Mouse (Mus musculus): Measurements from ENCODE around the gene Idh2. TPM values are rescaled to one million over a fixed set of nuclear protein-coding genes. Genes with fewer than 3 reads are reported as not detected.

The Idh2 gene
- polyA plus RNA-seq, 1 experiment = 92.7 TPM

DNA sequence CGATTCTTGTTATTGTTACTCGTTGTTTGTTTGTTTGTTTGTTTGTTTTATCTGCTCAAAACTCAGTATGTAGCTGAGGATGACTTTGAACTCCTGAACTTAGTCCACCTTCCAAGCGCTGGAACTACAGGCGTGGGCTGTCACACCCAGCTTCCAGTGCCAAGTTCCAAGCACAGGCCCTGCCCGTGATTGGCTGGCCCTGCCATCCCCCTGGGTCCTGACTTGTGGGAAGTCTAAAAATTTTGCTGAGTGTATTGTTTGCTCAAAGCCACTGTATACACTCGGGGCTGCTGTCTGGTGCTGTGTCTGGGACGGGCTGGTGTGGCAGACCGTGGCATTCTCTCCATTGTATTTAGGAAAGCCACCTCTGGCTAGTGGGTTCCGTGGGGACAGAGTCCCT is 37.4 kb downstream of the Idh2 start:
- H3K4me3 ChIP-seq (ENCODE audit: insufficient read depth, low read length) = no peak overlapping the region
- H3K4me1 ChIP-seq (ENCODE audit: control insufficient read depth, insufficient read depth, low read length) = peaks cover 6% of the 10 kb centered on the region; the same call in 1 of the 2 replicates
- TF ChIP-seq POLR2A (IDR thresholded peaks at IDR 0.05; ENCODE audit: extremely low read depth, insufficient read depth, low read length) = no peak
- no peak for TF ChIP-seq CTCF (IDR thresholded peaks at IDR 0.05; ENCODE audit: extremely low read depth, insufficient read depth, low read length)
- H3K27ac ChIP-seq (ENCODE audit: insufficient read depth, low read length) = no peak overlapping the region

DNA sequence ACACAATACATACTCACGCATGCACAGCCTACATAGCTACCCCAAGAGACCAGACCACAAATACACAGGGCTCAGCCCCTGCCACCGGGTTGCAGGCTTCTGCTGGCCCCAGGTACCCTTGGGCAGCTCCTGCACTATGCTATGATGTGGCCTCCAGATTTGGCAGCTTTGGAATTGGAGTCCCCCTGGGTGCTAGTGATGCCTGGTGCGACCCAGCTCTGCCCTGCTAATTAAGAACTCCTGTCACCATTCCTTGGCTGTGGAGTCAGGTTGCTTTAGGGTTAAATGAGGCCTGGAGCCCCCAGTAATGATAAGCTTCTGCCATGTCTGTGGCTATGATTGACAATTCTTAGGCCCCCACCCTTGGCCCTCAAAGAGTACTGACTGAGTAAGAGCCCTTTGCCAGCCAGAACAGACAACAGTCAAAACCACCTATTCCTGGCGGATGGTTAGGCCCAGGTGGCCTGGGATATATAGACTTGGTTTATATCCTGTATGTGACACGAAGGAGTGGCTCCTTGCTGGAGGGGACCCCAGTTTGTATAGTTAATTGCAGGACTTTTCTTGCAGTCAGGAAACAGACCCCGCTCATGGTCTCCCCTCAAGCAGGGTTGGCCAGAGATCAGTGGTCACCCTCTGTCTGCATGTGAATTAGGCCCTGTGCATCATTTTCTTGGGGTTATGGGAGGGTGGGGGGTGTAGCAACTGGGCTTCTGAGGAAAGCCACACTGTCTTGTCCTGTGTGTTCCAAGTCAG is 38.1 kb downstream of the Idh2 start:
- Histone ChIP-seq H3K27ac (ENCODE audit: insufficient read depth, low read length) (no peak overlapping the region), H3K4me1 (ENCODE audit: control insufficient read depth, insufficient read depth, low read length) (peaks cover 6% of the 10 kb centered on the region; the same call in 1 of the 2 replicates), H3K4me3 (ENCODE audit: insufficient read depth, low read length) (no peak overlapping the region)
- TF ChIP-seq CTCF (IDR thresholded peaks at IDR 0.05; ENCODE audit: extremely low read depth, insufficient read depth, low read length) (no peak), POLR2A (IDR thresholded peaks at IDR 0.05; ENCODE audit: extremely low read depth, insufficient read depth, low read length) (no peak)

GRCm38 (mm10) chr7:80075946-80076583 is 39.1 kb downstream of the Idh2 start:
- Histone ChIP-seq H3K27ac (ENCODE audit: insufficient read depth, low read length) (no peak overlapping the region), H3K4me3 (ENCODE audit: insufficient read depth, low read length) (no peak overlapping the region), H3K4me1 (ENCODE audit: control insufficient read depth, insufficient read depth, low read length) (peaks cover 6% of the 10 kb centered on the region; the same call in 1 of the 2 replicates)
- TF ChIP-seq POLR2A (IDR thresholded peaks at IDR 0.05; ENCODE audit: extremely low read depth, insufficient read depth, low read length) (no peak), CTCF (IDR thresholded peaks at IDR 0.05; ENCODE audit: extremely low read depth, insufficient read depth, low read length) (no peak)

- Histone ChIP-seq H3K27ac (ENCODE audit: insufficient read depth, low read length) (no peak overlapping the region), H3K4me3 (ENCODE audit: insufficient read depth, low read length) (no peak overlapping the region), H3K4me1 (ENCODE audit: control insufficient read depth, insufficient read depth, low read length) (peaks cover 8% of the 10 kb centered on the region; the same call in 1 of the 2 replicates)
- TF ChIP-seq CTCF (IDR thresholded peaks at IDR 0.05; ENCODE audit: extremely low read depth, insufficient read depth, low read length) (no peak), POLR2A (IDR thresholded peaks at IDR 0.05; ENCODE audit: extremely low read depth, insufficient read depth, low read length) (no peak)
These were observed 40.2 kb downstream of the Idh2 start for GRCm38 (mm10) chr7:80074921-80075441.

GRCm38 (mm10) chr7:80073506-80073905 is 41.7 kb downstream of the Idh2 start:
- H3K27ac ChIP-seq (ENCODE audit: insufficient read depth, low read length) = no peak overlapping the region
- no peak overlapping the region for H3K4me3 ChIP-seq (ENCODE audit: insufficient read depth, low read length)
- TF ChIP-seq CTCF (IDR thresholded peaks at IDR 0.05; ENCODE audit: extremely low read depth, insufficient read depth, low read length) = no peak
- no peak for TF ChIP-seq POLR2A (IDR thresholded peaks at IDR 0.05; ENCODE audit: extremely low read depth, insufficient read depth, low read length)
- H3K4me1 ChIP-seq (ENCODE audit: control insufficient read depth, insufficient read depth, low read length) = peaks cover 13% of the 10 kb centered on the region

DNA sequence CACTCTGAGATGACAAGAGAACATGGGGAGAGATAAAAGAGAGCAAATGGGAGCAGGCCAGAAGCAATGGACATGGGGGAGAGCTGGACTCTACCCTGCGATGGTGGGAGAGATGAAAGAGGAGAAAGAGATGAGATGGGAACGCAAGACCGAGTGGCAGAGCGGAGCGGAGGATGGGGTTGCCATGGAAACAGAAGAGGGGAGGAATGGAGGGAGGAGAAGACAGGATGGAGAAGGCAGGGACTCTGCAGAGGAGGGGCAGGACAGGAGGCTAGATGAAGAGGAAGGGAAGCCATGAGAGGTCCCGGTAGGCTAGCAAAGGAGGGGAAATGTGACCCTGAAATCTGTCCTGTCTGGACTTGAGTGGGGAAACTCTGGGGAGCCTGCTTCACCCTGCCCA is 42.9 kb downstream of the Idh2 start:
- Histone ChIP-seq H3K4me3 (ENCODE audit: insufficient read depth, low read length) (no peak overlapping the region), H3K27ac (ENCODE audit: insufficient read depth, low read length) (no peak overlapping the region), H3K4me1 (ENCODE audit: control insufficient read depth, insufficient read depth, low read length) (peaks cover 11% of the 10 kb centered on the region)
- peak; percentile 44; the same call in 1 of the 2 replicates for TF ChIP-seq POLR2A (IDR thresholded peaks at IDR 0.05; ENCODE audit: extremely low read depth, insufficient read depth, low read length)
- TF ChIP-seq CTCF (IDR thresholded peaks at IDR 0.05; ENCODE audit: extremely low read depth, insufficient read depth, low read length) = no peak

GRCm38 (mm10) chr7:80071209-80071608 is 44.0 kb downstream of the Idh2 start:
- Histone ChIP-seq H3K4me1 (ENCODE audit: control insufficient read depth, insufficient read depth, low read length) (peaks cover 11% of the 10 kb centered on the region), H3K27ac (ENCODE audit: insufficient read depth, low read length) (no peak overlapping the region), H3K4me3 (ENCODE audit: insufficient read depth, low read length) (no peak overlapping the region)
- TF ChIP-seq CTCF (IDR thresholded peaks at IDR 0.05; ENCODE audit: extremely low read depth, insufficient read depth, low read length) (no peak), POLR2A (IDR thresholded peaks at IDR 0.05; ENCODE audit: extremely low read depth, insufficient read depth, low read length) (no peak)

- Histone ChIP-seq H3K27ac (ENCODE audit: insufficient read depth, low read length) (0 out of 2 replicates have a peak overlapping the region, but pooled peaks have one; percentile 11), H3K4me1 (ENCODE audit: control insufficient read depth, insufficient read depth, low read length) (peaks cover 11% of the 10 kb centered on the region), H3K4me3 (ENCODE audit: insufficient read depth, low read length) (no peak overlapping the region)
- TF ChIP-seq CTCF (IDR thresholded peaks at IDR 0.05; ENCODE audit: extremely low read depth, insufficient read depth, low read length) = no peak
- TF ChIP-seq POLR2A (IDR thresholded peaks at IDR 0.05; ENCODE audit: extremely low read depth, insufficient read depth, low read length) = no peak
These were observed 45.4 kb downstream of the Idh2 start for GRCm38 (mm10) chr7:80069615-80070327.

DNA sequence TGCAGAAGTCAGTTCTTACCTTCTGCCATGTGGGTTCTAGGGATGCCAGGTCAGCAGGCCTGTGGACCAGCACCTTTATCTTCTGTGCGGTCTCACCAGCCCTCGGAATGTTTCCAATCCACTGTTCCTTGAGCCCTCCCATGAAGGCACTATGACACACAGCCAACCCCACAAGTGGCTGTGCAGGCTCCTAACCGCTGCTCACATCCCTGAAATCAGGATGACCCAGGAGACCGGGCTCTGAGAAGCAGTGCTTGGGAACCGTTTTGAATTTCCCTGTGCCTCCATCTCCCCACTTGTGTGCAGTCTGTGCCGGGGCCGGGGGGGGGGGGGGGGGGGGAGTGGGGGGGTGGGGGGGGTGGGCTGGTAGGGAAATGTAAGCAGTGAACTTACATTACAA is 46.9 kb downstream of the Idh2 start:
- TF ChIP-seq CTCF (IDR thresholded peaks at IDR 0.05; ENCODE audit: extremely low read depth, insufficient read depth, low read length) (no peak), POLR2A (IDR thresholded peaks at IDR 0.05; ENCODE audit: extremely low read depth, insufficient read depth, low read length) (no peak)
- Histone ChIP-seq H3K4me1 (ENCODE audit: control insufficient read depth, insufficient read depth, low read length) (peaks cover 8% of the 10 kb centered on the region), H3K27ac (ENCODE audit: insufficient read depth, low read length) (no peak overlapping the region), H3K4me3 (ENCODE audit: insufficient read depth, low read length) (no peak overlapping the region)
